Mouse (Mus musculus) embryonic facial prominence, embryonic 13.5 days (tissue): ENCODE data around the gene Nsun6. TPM values are rescaled to one million over a fixed set of nuclear protein-coding genes. Genes with fewer than 3 reads are reported as not detected.

Source experiments
- ATAC-seq: fragments of 200-750 bp; cut with Nextera tagmentation; 2 replicates; pipeline ENCODE4 v1.8.0; 2017; ENCODE audit warnings: low read depth; ENCODE audit not compliant: insufficient number of reproducible peaks, insufficient read depth, low FRiP score, low TSS enrichment
- H3K27ac ChIP-seq: fragments of 300-500 bp; sonication (generic); 2 replicates; pipeline ENCODE4 v1.5.1; 2015; ENCODE audit warnings: moderate library complexity, mild to moderate bottlenecking, inconsistent platforms
- H3K27me3 ChIP-seq: fragments of 300-500 bp; sonication (generic); 2 replicates; pipeline ENCODE4 v1.6.1; 2015; ENCODE audit warnings: mild to moderate bottlenecking, inconsistent platforms
- H3K36me3 ChIP-seq: fragments of 300-500 bp; sonication (generic); 2 replicates; pipeline ENCODE4 v1.6.1; 2015; ENCODE audit warnings: mild to moderate bottlenecking, inconsistent platforms
- H3K4me1 ChIP-seq: fragments of 300-500 bp; sonication (generic); 2 replicates; pipeline ENCODE4 v1.6.1; 2015; ENCODE audit warnings: inconsistent platforms
- H3K4me2 ChIP-seq: fragments of 300-500 bp; sonication (generic); 2 replicates; pipeline ENCODE4 v1.6.1; 2015; ENCODE audit warnings: moderate library complexity, mild to moderate bottlenecking, inconsistent platforms
- H3K4me3 ChIP-seq: fragments of 300-500 bp; sonication (generic); 2 replicates; pipeline ENCODE4 v1.5.1; 2015; ENCODE audit warnings: mild to moderate bottlenecking, inconsistent platforms
- H3K9ac ChIP-seq: fragments of 300-500 bp; sonication (generic); 2 replicates; pipeline ENCODE4 v1.6.1; 2015; ENCODE audit warnings: mild to moderate bottlenecking, inconsistent platforms
- H3K9me3 ChIP-seq: fragments of 300-500 bp; sonication (generic); 2 replicates; pipeline ENCODE4 v1.6.1; 2016; ENCODE audit warnings: inconsistent platforms
- WGBS: fragments of 180-500 bp; shearing (Covaris S2); methylation state at CpG from one replicate; pipeline ENCODE4 v1.1.7; 2015; ENCODE audit warnings: mixed read lengths; 5-methylcytosine and 5-hydroxymethylcytosine counted together
- polyA plus RNA-seq: library from polyadenylated mRNA; unstranded; fragments of >200 nt; fragmentation: Nextera tagmentation; extraction: Ambion mirVana; gene quantifications from 2 replicates; pipeline ENCODE4 v1.2.1, GENCODE M21; 2015

The Nsun6 gene
- polyA plus RNA-seq, 1 experiment from 2014 or later, result 16.8 TPM

- Histone ChIP-seq H3K36me3 (no peaks in the 10 kb centered on the region), H3K27me3 (no peaks in the 10 kb centered on the region), H3K4me2 (peak overlapping the region; percentile 62), H3K4me3 (peak overlapping the region; percentile 88), H3K27ac (peak overlapping the region; percentile 96), H3K9me3 (no peaks in the 10 kb centered on the region), H3K9ac (peak overlapping the region; percentile 96), H3K4me1 (peaks cover 19% of the 10 kb centered on the region)
- no peak for ATAC-seq
- under 1% methylated on average over 15 of the region's 15 CpGs for WGBS
Measured at GRCm38 (mm10) chr2:15055741-15056151, 877 bp upstream of the Nsun6 start.

GRCm38 (mm10) chr2:15054496-15054895 is 373 bp downstream of the Nsun6 start:
- H3K27ac ChIP-seq, result peak overlapping the region; percentile 84
- H3K9me3 ChIP-seq, result no peaks in the 10 kb centered on the region
- H3K4me2 ChIP-seq, result peak overlapping the region; percentile 69
- 18% methylated on average over 10 of the region's 10 CpGs for WGBS
- ATAC-seq, result no peak
- no peaks in the 10 kb centered on the region for H3K27me3 ChIP-seq
- peaks cover 22% of the 10 kb centered on the region for H3K4me1 ChIP-seq
- H3K9ac ChIP-seq, result peak overlapping the region; percentile 96
- H3K4me3 ChIP-seq, result peak overlapping the region; percentile 88
- H3K36me3 ChIP-seq, result no peaks in the 10 kb centered on the region

GRCm38 (mm10) chr2:15049117-15049873 is 5.6 kb downstream of the Nsun6 start, which contains the start of gene Arl5b:
Gene Arl5b (plus strand): TSS chr2:15049395.
- peak within 1 kb of the TSS; percentile 76 for H3K9ac ChIP-seq
- peak within 1 kb of the TSS; percentile 64 for H3K4me3 ChIP-seq
- no peaks in the 10 kb centered on the region for H3K27me3 ChIP-seq
- H3K36me3 ChIP-seq, result no peaks in the 10 kb centered on the region
- H3K4me2 ChIP-seq, result peak within 1 kb of the TSS; percentile 60
- no peaks in the 10 kb centered on the region for H3K9me3 ChIP-seq
- WGBS, result 9% methylated on average over 20 of the region's 20 CpGs
- peak within 1 kb of the TSS; percentile 40 for H3K27ac ChIP-seq
- ATAC-seq, result peak; percentile 94
- peaks cover 6% of the 10 kb centered on the region; the same call in 1 of the 2 replicates for H3K4me1 ChIP-seq

- H3K27ac ChIP-seq, result no peak overlapping the region
- H3K9me3 ChIP-seq, result no peaks in the 10 kb centered on the region
- 53% methylated on average over 5 of the region's 5 CpGs for WGBS
- no peaks in the 10 kb centered on the region for H3K4me1 ChIP-seq
- no peak for ATAC-seq
- H3K4me3 ChIP-seq, result no peak overlapping the region
- no peaks in the 10 kb centered on the region for H3K27me3 ChIP-seq
- no peak overlapping the region for H3K4me2 ChIP-seq
- no peak overlapping the region for H3K9ac ChIP-seq
- H3K36me3 ChIP-seq, result no peaks in the 10 kb centered on the region; the same call in 1 of the 2 replicates
Measured at GRCm38 (mm10) chr2:15040326-15040725, 14.5 kb downstream of the Nsun6 start.

GRCm38 (mm10) chr2:15038705-15039104 is 16.2 kb downstream of the Nsun6 start:
- Histone ChIP-seq H3K4me3 (no peak overlapping the region), H3K36me3 (no peaks in the 10 kb centered on the region; the same call in 1 of the 2 replicates), H3K27me3 (no peaks in the 10 kb centered on the region), H3K27ac (no peak overlapping the region), H3K9ac (no peak overlapping the region), H3K4me2 (no peak overlapping the region), H3K9me3 (no peaks in the 10 kb centered on the region), H3K4me1 (no peaks in the 10 kb centered on the region)
- ATAC-seq, result no peak
- 89% methylated on average over 6 of the region's 6 CpGs for WGBS

GRCm38 (mm10) chr2:15027816-15028215 is 27.1 kb downstream of the Nsun6 start:
- Histone ChIP-seq H3K36me3 (peaks cover 10% of the 10 kb centered on the region), H3K27me3 (no peaks in the 10 kb centered on the region), H3K27ac (no peak overlapping the region), H3K9me3 (no peaks in the 10 kb centered on the region), H3K4me1 (no peaks in the 10 kb centered on the region), H3K4me2 (no peak overlapping the region), H3K4me3 (no peak overlapping the region), H3K9ac (no peak overlapping the region)
- ATAC-seq, result no peak
- 76% methylated on average over 1 of the region's 1 CpGs for WGBS

GRCm38 (mm10) chr2:15026817-15027216 is 28.1 kb downstream of the Nsun6 start:
- peaks cover 8% of the 10 kb centered on the region for H3K36me3 ChIP-seq
- H3K27me3 ChIP-seq, result no peaks in the 10 kb centered on the region
- WGBS, result 74% methylated on average over 3 of the region's 3 CpGs
- no peak for ATAC-seq
- no peak overlapping the region for H3K4me2 ChIP-seq
- no peaks in the 10 kb centered on the region for H3K4me1 ChIP-seq
- no peak overlapping the region for H3K27ac ChIP-seq
- H3K9ac ChIP-seq, result no peak overlapping the region
- no peaks in the 10 kb centered on the region for H3K9me3 ChIP-seq
- no peak overlapping the region for H3K4me3 ChIP-seq

- 92% methylated on average over 1 of the region's 1 CpGs for WGBS
- Histone ChIP-seq H3K36me3 (peaks cover 21% of the 10 kb centered on the region; the same call in 1 of the 2 replicates), H3K4me1 (no peaks in the 10 kb centered on the region), H3K9me3 (peaks cover 5% of the 10 kb centered on the region; the same call in 1 of the 2 replicates), H3K4me2 (no peak overlapping the region), H3K27me3 (no peaks in the 10 kb centered on the region), H3K27ac (no peak overlapping the region), H3K4me3 (no peak overlapping the region), H3K9ac (no peak overlapping the region)
- no peak for ATAC-seq
Measured at GRCm38 (mm10) chr2:15008072-15008471, 46.8 kb downstream of the Nsun6 start.

GRCm38 (mm10) chr2:15007531-15007930 is 47.3 kb downstream of the Nsun6 start:
- ATAC-seq, result no peak
- no peak overlapping the region for H3K4me2 ChIP-seq
- no peak overlapping the region for H3K9ac ChIP-seq
- no peak overlapping the region for H3K4me3 ChIP-seq
- peaks cover 21% of the 10 kb centered on the region; the same call in 1 of the 2 replicates for H3K36me3 ChIP-seq
- no peaks in the 10 kb centered on the region for H3K27me3 ChIP-seq
- H3K4me1 ChIP-seq, result no peaks in the 10 kb centered on the region
- WGBS, result 77% methylated on average over 3 of the region's 3 CpGs
- peaks cover 5% of the 10 kb centered on the region; the same call in 1 of the 2 replicates for H3K9me3 ChIP-seq
- H3K27ac ChIP-seq, result no peak overlapping the region

- H3K4me3 ChIP-seq, result no peak overlapping the region
- no peaks in the 10 kb centered on the region for H3K4me1 ChIP-seq
- no peaks in the 10 kb centered on the region for H3K9me3 ChIP-seq
- H3K36me3 ChIP-seq, result peaks cover 11% of the 10 kb centered on the region
- no peak overlapping the region for H3K27ac ChIP-seq
- WGBS, result 85% methylated on average over 5 of the region's 5 CpGs
- no peak for ATAC-seq
- H3K9ac ChIP-seq, result no peak overlapping the region
- H3K27me3 ChIP-seq, result no peaks in the 10 kb centered on the region
- H3K4me2 ChIP-seq, result no peak overlapping the region
Measured at GRCm38 (mm10) chr2:14997836-14998235, 57.0 kb downstream of the Nsun6 start.

- no peaks in the 10 kb centered on the region for H3K27me3 ChIP-seq
- H3K9me3 ChIP-seq, result no peaks in the 10 kb centered on the region
- H3K9ac ChIP-seq, result no peak overlapping the region
- H3K27ac ChIP-seq, result no peak overlapping the region
- H3K4me1 ChIP-seq, result no peaks in the 10 kb centered on the region
- no peak for ATAC-seq
- 86% methylated on average over 4 of the region's 4 CpGs for WGBS
- no peak overlapping the region for H3K4me3 ChIP-seq
- no peak overlapping the region for H3K4me2 ChIP-seq
- peaks cover 11% of the 10 kb centered on the region for H3K36me3 ChIP-seq
Measured at GRCm38 (mm10) chr2:14996036-14996435, 58.8 kb downstream of the Nsun6 start.

- no peak for ATAC-seq
- 79% methylated on average over 4 of the region's 4 CpGs for WGBS
- H3K9me3 ChIP-seq, result no peaks in the 10 kb centered on the region
- no peak overlapping the region for H3K9ac ChIP-seq
- peaks cover 6% of the 10 kb centered on the region for H3K36me3 ChIP-seq
- H3K4me2 ChIP-seq, result no peak overlapping the region
- no peak overlapping the region for H3K4me3 ChIP-seq
- H3K27ac ChIP-seq, result no peak overlapping the region
- no peaks in the 10 kb centered on the region for H3K4me1 ChIP-seq
- no peaks in the 10 kb centered on the region for H3K27me3 ChIP-seq
Measured at GRCm38 (mm10) chr2:14992531-14992930, 62.3 kb downstream of the Nsun6 start.
